Mouse (Mus musculus) MEL (cell line): ENCODE measurements around the gene Tom1l2.

ENCODE experiments used
- GABPA ChIP-seq: IDR thresholded peaks from 2 replicates; pipeline ENCODE4 v1.6.1; 2012; ENCODE audit warnings: low read depth, mild to moderate bottlenecking, inconsistent platforms, low read length, improper control_type of control experiment, moderate library complexity
- NRF1 ChIP-seq: IDR thresholded peaks from 2 replicates; pipeline ENCODE4 v1.6.1; 2014; ENCODE audit warnings: low read depth, mild to moderate bottlenecking, inconsistent platforms, low read length, improper control_type of control experiment, moderate library complexity; ENCODE audit not compliant: poor library complexity, insufficient read depth, severe bottlenecking

DNA sequence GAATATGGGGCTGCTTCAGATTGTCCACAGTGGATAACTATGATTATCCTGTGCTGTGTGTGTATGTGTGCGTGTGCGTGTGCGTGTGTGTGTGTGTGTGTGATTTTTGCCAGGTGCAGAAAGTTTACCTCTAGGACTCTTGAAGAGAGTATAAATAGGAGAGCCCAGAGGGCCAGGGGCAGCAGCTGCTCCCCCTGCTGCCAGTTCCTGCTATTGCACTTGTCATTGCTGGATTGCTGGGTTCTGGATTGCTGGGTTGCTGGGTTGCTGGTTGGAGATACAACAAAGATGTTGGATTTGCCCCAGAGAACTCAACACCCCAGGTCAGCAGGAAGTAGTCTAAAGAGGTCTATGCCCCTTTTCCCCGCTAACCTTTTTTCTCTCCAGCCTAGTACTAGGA lies 14.4 kb downstream of the Tom1l2 start:
- TF ChIP-seq NRF1 (no peak), GABPA (no peak)
